Mouse (Mus musculus) hindbrain, embryonic 13.5 days (tissue): ENCODE data around the gene Spc24. TPM values are rescaled to one million over a fixed set of nuclear protein-coding genes. Genes with fewer than 3 reads are reported as not detected.
"Not testable (repeated sequence)": the region's sequence is repeated elsewhere in the genome, so short reads cannot be mapped to it uniquely, and the experiment has no call there.

ENCODE experiments used
- ATAC-seq: fragments of 200-750 bp; cut with Nextera tagmentation; 2 replicates; pipeline ENCODE4 v1.8.0; 2017; ENCODE audit warnings: moderate TSS enrichment; ENCODE audit not compliant: low FRiP score
- H3K27ac ChIP-seq: fragments of 300-500 bp; sonication (generic); 2 replicates; pipeline ENCODE4 v1.5.1; 2015; ENCODE audit warnings: inconsistent platforms, mild to moderate bottlenecking, moderate library complexity
- H3K27me3 ChIP-seq: fragments of 300-500 bp; sonication (generic); 2 replicates; pipeline ENCODE4 v1.6.1; 2015; ENCODE audit warnings: mild to moderate bottlenecking, inconsistent platforms
- H3K36me3 ChIP-seq: fragments of 300-500 bp; sonication (generic); 2 replicates; pipeline ENCODE4 v1.6.1; 2015; ENCODE audit warnings: mild to moderate bottlenecking, inconsistent platforms
- H3K4me1 ChIP-seq: fragments of 300-500 bp; sonication (generic); replicated peaks from 2 replicates; pipeline ENCODE4 v1.6.1; 2015; ENCODE audit warnings: inconsistent platforms
- H3K4me2 ChIP-seq: fragments of 300-500 bp; sonication (generic); 2 replicates; pipeline ENCODE4 v1.6.1; 2015; ENCODE audit warnings: inconsistent platforms, mild to moderate bottlenecking, moderate library complexity
- H3K4me3 ChIP-seq: fragments of 300-500 bp; sonication (generic); 2 replicates; pipeline ENCODE4 v1.5.1; 2015; ENCODE audit warnings: mild to moderate bottlenecking, inconsistent platforms
- H3K9ac ChIP-seq: fragments of 300-500 bp; sonication (generic); 2 replicates; pipeline ENCODE4 v1.6.1; 2015; ENCODE audit warnings: mild to moderate bottlenecking, inconsistent platforms
- H3K9me3 ChIP-seq: fragments of 300-500 bp; sonication (generic); 2 replicates; pipeline ENCODE4 v1.6.1; 2016; ENCODE audit warnings: inconsistent platforms
- WGBS: fragments of 180-500 bp; shearing (Covaris S2); methylation state at CpG from one replicate; pipeline ENCODE4 v1.1.7; 2015; 5-methylcytosine and 5-hydroxymethylcytosine counted together
- polyA plus RNA-seq: library from polyadenylated mRNA; unstranded; fragments of >200 nt; fragmentation: Nextera tagmentation; extraction: Ambion mirVana; gene quantifications from 2 replicates; pipeline ENCODE4 v1.2.1, GENCODE M21; 2015

Spc24 gene
- polyA plus RNA-seq, 1 experiment from 2014 or later, result 22.0 TPM

GRCm38 (mm10) chr9:21781657-21782468 is 21.8 kb upstream of the Spc24 start:
- no peaks in the 10 kb centered on the region for H3K4me1 ChIP-seq
- H3K36me3 ChIP-seq, result peaks cover 6% of the 10 kb centered on the region
- H3K4me3 ChIP-seq, result no peak overlapping the region
- H3K4me2 ChIP-seq, result no peak overlapping the region
- ATAC-seq, result no peak
- no peaks in the 10 kb centered on the region for H3K9me3 ChIP-seq
- no peak overlapping the region for H3K27ac ChIP-seq
- WGBS, result 81% methylated on average over 15 of the region's 15 CpGs
- H3K27me3 ChIP-seq, result no peaks in the 10 kb centered on the region
- no peak overlapping the region for H3K9ac ChIP-seq

- Histone ChIP-seq H3K4me1 (no peaks in the 10 kb centered on the region), H3K9me3 (no peaks in the 10 kb centered on the region), H3K4me3 (no peak overlapping the region), H3K27ac (no peak overlapping the region), H3K27me3 (no peaks in the 10 kb centered on the region), H3K4me2 (no peak overlapping the region), H3K36me3 (peaks cover 12% of the 10 kb centered on the region), H3K9ac (no peak overlapping the region)
- ATAC-seq, result no peak
- 91% methylated on average over 3 of the region's 3 CpGs for WGBS
Observed at GRCm38 (mm10) chr9:21777726-21778125, 17.6 kb upstream of the Spc24 start.

- no peak overlapping the region for H3K27ac ChIP-seq
- ATAC-seq, result no peak
- 0 out of 2 replicates have a peak, but pooled peaks cover 3% of the 10 kb centered on the region for H3K4me1 ChIP-seq
- H3K9me3 ChIP-seq, result no peaks in the 10 kb centered on the region
- H3K9ac ChIP-seq, result no peak overlapping the region
- H3K36me3 ChIP-seq, result peaks cover 16% of the 10 kb centered on the region
- H3K27me3 ChIP-seq, result no peaks in the 10 kb centered on the region
- H3K4me2 ChIP-seq, result no peak overlapping the region
- no peak overlapping the region for H3K4me3 ChIP-seq
- 92% methylated on average over 16 of the region's 16 CpGs for WGBS
Observed at GRCm38 (mm10) chr9:21774353-21774752, 14.2 kb upstream of the Spc24 start.

- H3K9me3 ChIP-seq, H3K4me2 ChIP-seq, H3K27me3 ChIP-seq, H3K27ac ChIP-seq, H3K4me3 ChIP-seq, ATAC-seq, H3K9ac ChIP-seq: not testable (repeated sequence)
- Histone ChIP-seq H3K36me3 (peaks cover 16% of the 10 kb centered on the region), H3K4me1 (peaks cover 12% of the 10 kb centered on the region)
- WGBS, result 90% methylated on average over 5 of the region's 5 CpGs
Observed at GRCm38 (mm10) chr9:21773396-21773795, 13.3 kb upstream of the Spc24 start.

GRCm38 (mm10) chr9:21769558-21770183 is 9.6 kb upstream of the Spc24 start:
- H3K27me3 ChIP-seq, result no peaks in the 10 kb centered on the region
- no peak overlapping the region for H3K4me2 ChIP-seq
- 70% methylated on average over 26 of the region's 26 CpGs for WGBS
- peaks cover 4% of the 10 kb centered on the region; the same call in 1 of the 2 replicates for H3K36me3 ChIP-seq
- ATAC-seq, result 0 out of 2 replicates have a peak, but pooled peaks have one; percentile 25
- no peak overlapping the region for H3K9ac ChIP-seq
- peaks cover 15% of the 10 kb centered on the region for H3K4me1 ChIP-seq
- H3K9me3 ChIP-seq, result no peaks in the 10 kb centered on the region
- no peak overlapping the region for H3K27ac ChIP-seq
- H3K4me3 ChIP-seq, result no peak overlapping the region

- Histone ChIP-seq H3K27ac (peak overlapping the region; percentile 30), H3K4me2 (no peak overlapping the region), H3K27me3 (no peaks in the 10 kb centered on the region), H3K9me3 (no peaks in the 10 kb centered on the region), H3K4me3 (no peak overlapping the region), H3K9ac (peak overlapping the region; percentile 43; the same call in 1 of the 2 replicates), H3K4me1 (peaks cover 15% of the 10 kb centered on the region), H3K36me3 (peaks cover 4% of the 10 kb centered on the region; the same call in 1 of the 2 replicates)
- no peak for ATAC-seq
- 28% methylated on average over 13 of the region's 13 CpGs for WGBS
Observed at GRCm38 (mm10) chr9:21768511-21769411, 8.7 kb upstream of the Spc24 start.

GRCm38 (mm10) chr9:21767896-21768295 is 7.8 kb upstream of the Spc24 start:
- ATAC-seq, result no peak
- H3K4me3 ChIP-seq, result no peak overlapping the region
- H3K27me3 ChIP-seq, result no peaks in the 10 kb centered on the region
- H3K9ac ChIP-seq, result no peak overlapping the region
- 81% methylated on average over 11 of the region's 11 CpGs for WGBS
- no peaks in the 10 kb centered on the region for H3K9me3 ChIP-seq
- H3K4me2 ChIP-seq, result no peak overlapping the region
- H3K36me3 ChIP-seq, result peaks cover 4% of the 10 kb centered on the region; the same call in 1 of the 2 replicates
- peaks cover 15% of the 10 kb centered on the region for H3K4me1 ChIP-seq
- peak overlapping the region; percentile 52; the same call in 1 of the 2 replicates for H3K27ac ChIP-seq

GRCm38 (mm10) chr9:21764084-21764999 is 4.2 kb upstream of the Spc24 start:
- no peaks in the 10 kb centered on the region for H3K36me3 ChIP-seq
- H3K9me3 ChIP-seq, result no peaks in the 10 kb centered on the region
- WGBS, result 86% methylated on average over 6 of the region's 6 CpGs
- peaks cover 19% of the 10 kb centered on the region for H3K4me1 ChIP-seq
- ATAC-seq, result no peak
- H3K27me3 ChIP-seq, result no peaks in the 10 kb centered on the region
- H3K27ac ChIP-seq, result no peak overlapping the region
- no peak overlapping the region for H3K4me2 ChIP-seq
- no peak overlapping the region for H3K4me3 ChIP-seq
- no peak overlapping the region for H3K9ac ChIP-seq

GRCm38 (mm10) chr9:21762135-21762534 is 2.0 kb upstream of the Spc24 start:
- Histone ChIP-seq H3K9me3 (no peaks in the 10 kb centered on the region), H3K9ac (no peak overlapping the region), H3K36me3 (no peaks in the 10 kb centered on the region), H3K4me2 (no peak overlapping the region), H3K4me3 (no peak overlapping the region), H3K27ac (no peak overlapping the region), H3K27me3 (no peaks in the 10 kb centered on the region), H3K4me1 (peaks cover 14% of the 10 kb centered on the region)
- no peak for ATAC-seq

GRCm38 (mm10) chr9:21759718-21760117 is 385 bp downstream of the Spc24 start:
- no peaks in the 10 kb centered on the region for H3K27me3 ChIP-seq
- peak overlapping the region; percentile 12; the same call in 1 of the 2 replicates for H3K27ac ChIP-seq
- peak overlapping the region; percentile 70 for H3K4me3 ChIP-seq
- no peaks in the 10 kb centered on the region for H3K9me3 ChIP-seq
- H3K4me2 ChIP-seq, result peak overlapping the region; percentile 90
- ATAC-seq, result peak; percentile 38
- H3K4me1 ChIP-seq, result peaks cover 14% of the 10 kb centered on the region
- under 1% methylated on average over 20 of the region's 20 CpGs for WGBS
- peak overlapping the region; percentile 68 for H3K9ac ChIP-seq
- H3K36me3 ChIP-seq, result no peaks in the 10 kb centered on the region
